Mouse (Mus musculus) WW6 (cell line): ENCODE data around the gene Kank4.

Experiments
- DNase-seq: peaks from one replicate; pipeline ENCODE4 v3.0.0-alpha.2; 2013; ENCODE audit warnings: low read depth, low spot score

Gene Kank4

DNA sequence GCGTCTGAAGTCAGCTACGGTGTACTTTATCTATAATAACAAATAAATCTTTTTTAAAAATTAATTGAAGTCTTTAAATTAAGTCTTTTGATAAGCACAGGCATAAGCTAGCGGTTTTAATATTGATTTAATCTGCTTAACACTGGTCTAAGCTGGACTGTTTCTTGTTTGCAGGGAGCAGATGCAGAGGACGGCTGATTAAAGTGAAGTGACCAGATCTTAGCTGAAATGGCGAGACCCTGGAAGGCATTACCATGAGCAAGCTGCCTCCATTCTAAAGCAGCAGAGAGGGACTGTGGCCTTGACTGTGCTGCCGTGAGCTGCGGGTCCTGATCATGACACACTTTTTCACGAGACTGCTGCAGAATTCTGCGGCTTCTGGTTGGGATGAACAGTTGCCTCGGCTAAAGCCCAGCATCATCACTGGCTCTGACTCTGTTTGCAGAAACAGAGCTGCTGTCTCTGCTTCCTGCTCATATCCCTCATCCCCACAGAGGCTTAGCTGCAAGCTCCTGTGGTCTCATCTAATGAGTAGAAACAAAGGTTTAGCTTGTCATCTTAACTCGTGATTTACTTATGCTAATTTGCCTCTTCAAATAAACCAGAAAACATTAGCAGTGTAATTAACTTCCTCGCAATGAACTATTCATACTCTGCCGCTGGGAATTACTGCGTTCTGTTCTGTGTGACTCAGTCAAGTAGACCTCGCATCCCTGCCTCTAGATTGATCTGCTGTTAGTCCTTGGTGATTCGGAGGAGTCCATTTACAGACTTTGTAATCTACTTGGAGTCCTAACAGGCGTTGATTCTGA lies 99.4 kb downstream of the Kank4 start:
- DNase-seq, result no peak

- DNase-seq, result no peak
These were observed 106.4 kb downstream of the Kank4 start for GRCm38 (mm10) chr4:98710891-98711290.
